Mouse (Mus musculus): ENCODE measurements around the gene Tssk6. TPM values are rescaled to one million over a fixed set of nuclear protein-coding genes. Genes with fewer than 3 reads are reported as not detected.

The Tssk6 gene
- polyA plus RNA-seq, 1 experiment: 0.92 TPM

- no peak overlapping the region for H3ac ChIP-seq (ENCODE audit: control insufficient read depth, insufficient read length)
- H3K79me2 ChIP-seq (ENCODE audit: control insufficient read depth, insufficient read depth): no peaks in the 10 kb centered on the region
- no peaks in the 10 kb centered on the region for H3K36me3 ChIP-seq (ENCODE audit: control insufficient read depth, insufficient read depth)
- TF ChIP-seq POLR2AphosphoS2 (IDR thresholded peaks at IDR 0.05; ENCODE audit: insufficient read length, low read depth) (no peak), TCF12 (IDR thresholded peaks at IDR 0.05; ENCODE audit: insufficient read depth, poor library complexity, severe bottlenecking) (no peak), CEBPB (IDR thresholded peaks at IDR 0.05; ENCODE audit: insufficient read depth, poor library complexity, severe bottlenecking) (no peak), SRF (IDR thresholded peaks at IDR 0.05; ENCODE audit: control insufficient read depth, insufficient read length, low read depth) (no peak), USF1 (IDR thresholded peaks at IDR 0.05; ENCODE audit: low read depth) (no peak), MYOD1 (IDR thresholded peaks at IDR 0.05; ENCODE audit: control insufficient read depth in 1 of 3, insufficient read length in 2 of 3, low read depth in 2 of 3) (no peak), TCF3 (IDR thresholded peaks at IDR 0.05; ENCODE audit: insufficient read length, low read depth) (no peak), REST (IDR thresholded peaks at IDR 0.05; ENCODE audit: insufficient read depth, insufficient read length) (no peak), POLR2A (IDR thresholded peaks at IDR 0.05; ENCODE audit: insufficient read length, low read depth) (no peak), MAX (IDR thresholded peaks at IDR 0.05; ENCODE audit: low read depth) (no peak), E2F4 (IDR thresholded peaks at IDR 0.05; ENCODE audit: insufficient read depth) (no peak)
- H3K4me3 ChIP-seq: no peak overlapping the region
- H3K4me2 ChIP-seq (ENCODE audit: low read depth): no peak overlapping the region
- no peaks in the 10 kb centered on the region for H3K27me3 ChIP-seq (ENCODE audit: control insufficient read depth, insufficient read depth, insufficient read length)
Observed at GRCm38 (mm10) chr8:69881261-69881865, 20.6 kb upstream of the Tssk6 start.

- H3K79me2 ChIP-seq (ENCODE audit: control insufficient read depth, insufficient read depth): no peaks in the 10 kb centered on the region
- H3ac ChIP-seq (ENCODE audit: control insufficient read depth, insufficient read length): no peak overlapping the region
- TF ChIP-seq MYOG (IDR thresholded peaks at IDR 0.05; ENCODE audit: control insufficient read depth in 1 of 3, insufficient read depth in 1 of 3, insufficient read length in 2 of 3, low read depth in 2 of 3) (peak in 1 of 3 experiments; percentile 3), CEBPB (IDR thresholded peaks at IDR 0.05; ENCODE audit: insufficient read depth, poor library complexity, severe bottlenecking) (no peak), MAX (IDR thresholded peaks at IDR 0.05; ENCODE audit: low read depth) (no peak), MYOD1 (IDR thresholded peaks at IDR 0.05; ENCODE audit: control insufficient read depth in 1 of 3, insufficient read length in 2 of 3, low read depth in 2 of 3) (no peak), POLR2AphosphoS2 (IDR thresholded peaks at IDR 0.05; ENCODE audit: insufficient read length, low read depth) (no peak)
- no peak overlapping the region for H3K4me3 ChIP-seq
- H3K27me3 ChIP-seq (ENCODE audit: control insufficient read depth, insufficient read depth, insufficient read length): no peaks in the 10 kb centered on the region
- no peak overlapping the region for H3K4me2 ChIP-seq (ENCODE audit: low read depth)
- no peaks in the 10 kb centered on the region for H3K36me3 ChIP-seq (ENCODE audit: control insufficient read depth, insufficient read depth)
Observed at GRCm38 (mm10) chr8:69882021-69882756, 19.8 kb upstream of the Tssk6 start.

GRCm38 (mm10) chr8:69882833-69883600 is 19.0 kb upstream of the Tssk6 start:
- Histone ChIP-seq H3K79me2 (ENCODE audit: control insufficient read depth, insufficient read depth) (no peaks in the 10 kb centered on the region), H3K27me3 (ENCODE audit: control insufficient read depth, insufficient read depth, insufficient read length) (peaks cover 4% of the 10 kb centered on the region), H3K4me3 (no peak overlapping the region), H3ac (ENCODE audit: control insufficient read depth, insufficient read length) (no peak overlapping the region), H3K4me2 (ENCODE audit: low read depth) (no peak overlapping the region), H3K36me3 (ENCODE audit: control insufficient read depth, insufficient read depth) (no peaks in the 10 kb centered on the region)
- TF ChIP-seq USF1 (IDR thresholded peaks at IDR 0.05; ENCODE audit: low read depth): no peak
- no peak for TF ChIP-seq SRF (IDR thresholded peaks at IDR 0.05; ENCODE audit: control insufficient read depth, insufficient read length, low read depth)
- no peak for TF ChIP-seq TCF3 (IDR thresholded peaks at IDR 0.05; ENCODE audit: insufficient read length, low read depth)
- TF ChIP-seq POLR2A (IDR thresholded peaks at IDR 0.05; ENCODE audit: insufficient read length, low read depth): no peak
- TF ChIP-seq POLR2AphosphoS2 (IDR thresholded peaks at IDR 0.05; ENCODE audit: insufficient read length, low read depth): no peak
- no peak for TF ChIP-seq CEBPB (IDR thresholded peaks at IDR 0.05; ENCODE audit: insufficient read depth, poor library complexity, severe bottlenecking)
- TF ChIP-seq E2F4 (IDR thresholded peaks at IDR 0.05; ENCODE audit: insufficient read depth): no peak
- no peak for TF ChIP-seq MYOD1 (IDR thresholded peaks at IDR 0.05; ENCODE audit: control insufficient read depth in 1 of 3, insufficient read length in 2 of 3, low read depth in 2 of 3)
- no peak for TF ChIP-seq MYOG (IDR thresholded peaks at IDR 0.05; ENCODE audit: control insufficient read depth in 1 of 3, insufficient read depth in 1 of 3, insufficient read length in 2 of 3, low read depth in 2 of 3)
- no peak for TF ChIP-seq TCF12 (IDR thresholded peaks at IDR 0.05; ENCODE audit: insufficient read depth, poor library complexity, severe bottlenecking)
- TF ChIP-seq MAX (IDR thresholded peaks at IDR 0.05; ENCODE audit: low read depth): no peak
- no peak for TF ChIP-seq REST (IDR thresholded peaks at IDR 0.05; ENCODE audit: insufficient read depth, insufficient read length)

- no peak for TF ChIP-seq TCF3 (IDR thresholded peaks at IDR 0.05; ENCODE audit: insufficient read length, low read depth)
- TF ChIP-seq MYOG (IDR thresholded peaks at IDR 0.05; ENCODE audit: control insufficient read depth in 1 of 3, insufficient read depth in 1 of 3, insufficient read length in 2 of 3, low read depth in 2 of 3): no peak
- no peak for TF ChIP-seq TCF12 (IDR thresholded peaks at IDR 0.05; ENCODE audit: insufficient read depth, poor library complexity, severe bottlenecking)
- no peak for TF ChIP-seq MAX (IDR thresholded peaks at IDR 0.05; ENCODE audit: low read depth)
- TF ChIP-seq SRF (IDR thresholded peaks at IDR 0.05; ENCODE audit: control insufficient read depth, insufficient read length, low read depth): no peak
- no peak for TF ChIP-seq E2F4 (IDR thresholded peaks at IDR 0.05; ENCODE audit: insufficient read depth)
- Histone ChIP-seq H3K79me2 (ENCODE audit: control insufficient read depth, insufficient read depth) (no peaks in the 10 kb centered on the region), H3ac (ENCODE audit: control insufficient read depth, insufficient read length) (no peak overlapping the region), H3K4me3 (no peak overlapping the region), H3K27me3 (ENCODE audit: control insufficient read depth, insufficient read depth, insufficient read length) (peaks cover 5% of the 10 kb centered on the region), H3K36me3 (ENCODE audit: control insufficient read depth, insufficient read depth) (no peaks in the 10 kb centered on the region), H3K4me2 (ENCODE audit: low read depth) (no peak overlapping the region)
Observed at GRCm38 (mm10) chr8:69884141-69884540, 17.8 kb upstream of the Tssk6 start.
